9 mouse cellular contexts compared by ENCODE assay signal in genomic region chr2:20547686-20548624, GRCm38 (mm10).
DNase-seq lines count a peak whose midpoint lies in the region; ATAC-seq and TF ChIP-seq lines count a peak whose summit lies in the region.
"Had no signal": no experiment of that assay in that cellular context is flagged by ENCODE, and none has a peak within 500 bp of the region (broad histone marks: within the 10 kb centered on the region; RNA-seq: fewer than 3 reads in every experiment).

No protein-coding gene starts in this region.

- no peak for TF ChIP-seq POLR2A in brain, embryonic 14.5 days (IDR thresholded peaks at IDR 0.05; ENCODE audit: borderline replicate concordance, extremely low read depth, insufficient read depth, insufficient read length, poor library complexity, severe bottlenecking)

- H3K27ac ChIP-seq in hindbrain, embryonic 16.5 days (ENCODE audit: low read depth, low read length) = no peak overlapping the region
- H3K27ac ChIP-seq in lung, embryonic 16.5 days (ENCODE audit: low read length) = peak overlapping the region; percentile 94

- H3K4me3 ChIP-seq in hindbrain, embryonic 16.5 days (ENCODE audit: low read length) = peak overlapping the region; percentile 26
- H3K4me3 ChIP-seq in lung, embryonic 16.5 days (ENCODE audit: low read length) = peak overlapping the region; percentile 42

- peaks cover 13% of the 10 kb centered on the region for H3K4me1 ChIP-seq in hindbrain, embryonic 16.5 days (ENCODE audit: control insufficient read depth, insufficient read depth, low read depth, low read length)
- peaks cover 19% of the 10 kb centered on the region for H3K4me1 ChIP-seq in lung, embryonic 16.5 days (replicated peaks; ENCODE audit: control insufficient read depth, insufficient read depth, low read length)

- 20% methylated on average over 18 of the region's 18 CpGs for WGBS in hindbrain, embryonic 16.5 days
- 26% methylated on average over 18 of the region's 18 CpGs for WGBS in lung, embryonic 16.5 days

- H3K27me3 ChIP-seq in hindbrain, embryonic 16.5 days (replicated peaks; ENCODE audit: control insufficient read depth, insufficient read depth, low read length) = no peaks in the 10 kb centered on the region
- no peaks in the 10 kb centered on the region for H3K27me3 ChIP-seq in lung, embryonic 16.5 days (ENCODE audit: control insufficient read depth, insufficient read depth, low read depth, low read length)

- H3K36me3 ChIP-seq in hindbrain, embryonic 16.5 days (ENCODE audit: control insufficient read depth, insufficient read depth, low read length) = no peaks in the 10 kb centered on the region
- H3K36me3 ChIP-seq in lung, embryonic 16.5 days (ENCODE audit: control insufficient read depth, insufficient read depth, low read length) = no peaks in the 10 kb centered on the region

- H3K4me2 ChIP-seq in hindbrain, embryonic 16.5 days (ENCODE audit: low read length) = peak overlapping the region; percentile 56
- H3K4me2 ChIP-seq in lung, embryonic 16.5 days (ENCODE audit: low read depth, low read length) = peak overlapping the region; percentile 54

- intact Hi-C loops in left cerebral cortex, postnatal 4 days (cut with DNase I) = no loop called here

- H3K9me3 ChIP-seq in hindbrain, embryonic 16.5 days (ENCODE audit: control insufficient read depth, low read length) = no peaks in the 10 kb centered on the region
- no peaks in the 10 kb centered on the region for H3K9me3 ChIP-seq in lung, embryonic 16.5 days (ENCODE audit: control insufficient read depth, low read length)

- no peak overlapping the region for H3K9ac ChIP-seq in hindbrain, embryonic 16.5 days (ENCODE audit: low read depth, low read length)
- H3K9ac ChIP-seq in lung, embryonic 16.5 days (ENCODE audit: low read length) = peak overlapping the region; percentile 43

- 0 out of 2 replicates have a peak, but pooled peaks have one; percentile 30 for ATAC-seq in hindbrain, embryonic 16.5 days
- peak; percentile 50 for ATAC-seq in lung, embryonic 16.5 days (ENCODE audit: low read depth)

- TF ChIP-seq CTCF in brain, embryonic 14.5 days (IDR thresholded peaks at IDR 0.05; ENCODE audit: borderline replicate concordance, extremely low read depth, insufficient read depth, insufficient read length) = no peak

- peak; percentile 81 for DNase-seq in A20 (ENCODE audit: low read depth, low spot score)
- DNase-seq in brain, embryonic 14.5 days (ENCODE audit: low read depth) = peak; percentile 95
- no peak for DNase-seq in left cerebral cortex, postnatal 4 days
- no peak for DNase-seq in thymus, postnatal 10 days (ENCODE audit: low spot score in 2 of 2)
- DNase-seq in B cell, adult 2 months = no peak
- DNase-seq in frontal cortex, adult 2 months (ENCODE audit: extremely low spot score in 1 of 2, low spot score in 1 of 2) = no peak
- DNase-seq: spleen, adult 18-20 months had no signal

Comparison
In these comparisons a context has a peak if more than half of its experiments do, and no peak if none do; other contexts are left out.
1. DNase-seq: peak in A20 (single experiment) and brain, embryonic 14.5 days (single experiment); none in left cerebral cortex, postnatal 4 days (single experiment), thymus, postnatal 10 days (0 of 2), B cell, adult 2 months (0 of 2) and frontal cortex, adult 2 months (0 of 2).